Mouse (Mus musculus) cortical plate, adult 2 months (tissue): Measurements from ENCODE around the gene Rundc3a.

ENCODE experiments used
- CTCF ChIP-seq: fragments of 200-500 bp; IDR thresholded peaks from 2 replicates; pipeline ENCODE4 v1.5.1; 2011; ENCODE audit warnings: mild to moderate bottlenecking, control low read depth, low read length; ENCODE audit not compliant: insufficient read depth; ENCODE audit errors: extremely low read depth
- POLR2A ChIP-seq: fragments of 200-500 bp; IDR thresholded peaks from 2 replicates; pipeline ENCODE4 v1.6.1; 2011; ENCODE audit warnings: mild to moderate bottlenecking, low read length, control low read depth; ENCODE audit not compliant: insufficient read depth; ENCODE audit errors: extremely low read depth

- no peak for TF ChIP-seq POLR2A
- TF ChIP-seq CTCF = peak; percentile 67
These were observed 37.9 kb downstream of the Rundc3a start for GRCm38 (mm10) chr11:102431018-102431645.
